Mouse (Mus musculus) intestine, embryonic 14.5 days (tissue): ENCODE measurements around the gene Hspg2. TPM values are rescaled to one million over a fixed set of nuclear protein-coding genes. Genes with fewer than 3 reads are reported as not detected.
"Not testable (repeated sequence)": the region's sequence is repeated elsewhere in the genome, so short reads cannot be mapped to it uniquely, and the experiment has no call there.

Source experiments
- ATAC-seq: fragments of 200-750 bp; cut with Nextera tagmentation; replicated peaks from 2 replicates; pipeline ENCODE4 v1.8.0; 2017; ENCODE audit warnings: low read depth, moderate number of reproducible peaks, moderate TSS enrichment, moderate library complexity; ENCODE audit not compliant: low FRiP score, low TSS enrichment
- DNase-seq: peaks from one replicate; pipeline ENCODE4 v3.0.0-alpha.2; 2018; ENCODE audit warnings: low spot score
- H3K27ac ChIP-seq: fragments of 300-500 bp; sonication (generic); 2 replicates; pipeline ENCODE4 v1.5.1; 2014; ENCODE audit warnings: low read depth, mild to moderate bottlenecking, control low read depth
- H3K27me3 ChIP-seq: fragments of 300-500 bp; sonication (generic); replicated peaks from 2 replicates; pipeline ENCODE4 v1.6.1; 2014; ENCODE audit warnings: low read length, control low read depth; ENCODE audit not compliant: control insufficient read depth, insufficient read depth
- H3K36me3 ChIP-seq: fragments of 300-500 bp; sonication (generic); 2 replicates; pipeline ENCODE4 v1.6.1; 2014; ENCODE audit warnings: low read length, control low read depth; ENCODE audit not compliant: control insufficient read depth, insufficient read depth
- H3K4me1 ChIP-seq: fragments of 300-500 bp; sonication (generic); replicated peaks from 2 replicates; pipeline ENCODE4 v1.6.1; 2014; ENCODE audit warnings: low read length, control low read depth, mixed read lengths; ENCODE audit not compliant: control insufficient read depth, insufficient read depth
- H3K4me2 ChIP-seq: fragments of 300-500 bp; sonication (generic); 2 replicates; pipeline ENCODE4 v1.6.1; 2014; ENCODE audit warnings: low read length
- H3K4me3 ChIP-seq: fragments of 300-500 bp; sonication (generic); 2 replicates; pipeline ENCODE4 v1.5.1; 2014; ENCODE audit warnings: low read depth, low read length, control low read depth, mixed read lengths
- H3K9ac ChIP-seq: fragments of 300-500 bp; sonication (generic); 2 replicates; pipeline ENCODE4 v1.6.1; 2014; ENCODE audit warnings: mild to moderate bottlenecking, low read length
- H3K9me3 ChIP-seq: fragments of 300-500 bp; sonication (generic); 2 replicates; pipeline ENCODE4 v1.6.1; 2016; ENCODE audit warnings: low read length, control low read depth; ENCODE audit not compliant: control insufficient read depth
- WGBS: fragments of 180-500 bp; shearing (Covaris S2); extraction: QIAGEN DNeasy Blood & Tissue Kit; methylation state at CpG from one replicate; pipeline ENCODE4 v1.1.7; 2014; 5-methylcytosine and 5-hydroxymethylcytosine counted together
- polyA plus RNA-seq: library from polyadenylated mRNA; unstranded; fragments of >200 nt; fragmentation: Nextera tagmentation; extraction: Ambion mirVana; gene quantifications from 2 replicates; pipeline ENCODE4 v1.2.1, GENCODE M21; 2014

Hspg2 gene
- polyA plus RNA-seq, 1 experiment from 2014 or later = 49.8 TPM

GRCm38 (mm10) chr4:137574469-137574868 lies 105.9 kb downstream of the Hspg2 start, which contains the start of gene Ldlrad2:
Gene Ldlrad2 (minus strand): TSS chr4:137574569.
- 87% methylated on average over 10 of the region's 10 CpGs for WGBS
- peaks cover 14% of the 10 kb centered on the region for H3K36me3 ChIP-seq
- ATAC-seq (no peak), DNase-seq (no peak)
- no peak within 1 kb of the TSS for H3K4me2 ChIP-seq
- H3K27me3 ChIP-seq = peaks cover 4% of the 10 kb centered on the region; the same call in 1 of the 2 replicates
- no peak within 1 kb of the TSS for H3K9ac ChIP-seq
- no peak within 1 kb of the TSS for H3K4me3 ChIP-seq
- H3K4me1 ChIP-seq = no peaks in the 10 kb centered on the region
- H3K9me3 ChIP-seq = no peaks in the 10 kb centered on the region
- no peak within 1 kb of the TSS for H3K27ac ChIP-seq

GRCm38 (mm10) chr4:137577486-137577885 lies 108.9 kb downstream of the Hspg2 start:
- 98% methylated on average over 12 of the region's 12 CpGs for WGBS
- Histone ChIP-seq H3K4me1 (peaks cover 6% of the 10 kb centered on the region; the same call in 1 of the 2 replicates), H3K27me3 (peaks cover 4% of the 10 kb centered on the region; the same call in 1 of the 2 replicates), H3K36me3 (no peaks in the 10 kb centered on the region), H3K9ac (no peak overlapping the region), H3K27ac (no peak overlapping the region), H3K9me3 (no peaks in the 10 kb centered on the region), H3K4me3 (no peak overlapping the region), H3K4me2 (no peak overlapping the region)
- ATAC-seq = no peak
- peak; percentile 53 for DNase-seq

- WGBS = 4% methylated on average over 39 of the region's 39 CpGs
- H3K4me2 ChIP-seq = peak overlapping the region; percentile 64
- DNase-seq (peak; percentile 78), ATAC-seq (peak; percentile 34; the same call in 1 of the 2 replicates)
- H3K27me3 ChIP-seq = peaks cover 4% of the 10 kb centered on the region; the same call in 1 of the 2 replicates
- H3K36me3 ChIP-seq = no peaks in the 10 kb centered on the region
- peaks cover 6% of the 10 kb centered on the region; the same call in 1 of the 2 replicates for H3K4me1 ChIP-seq
- H3K27ac ChIP-seq = no peak overlapping the region
- no peaks in the 10 kb centered on the region for H3K9me3 ChIP-seq
- H3K4me3 ChIP-seq = peak overlapping the region; percentile 29
- H3K9ac ChIP-seq = 0 out of 2 replicates have a peak overlapping the region, but pooled peaks have one; percentile 11
These were observed 109.7 kb downstream of the Hspg2 start for GRCm38 (mm10) chr4:137578181-137578845.

- H3K27ac ChIP-seq = no peak overlapping the region
- no peaks in the 10 kb centered on the region for H3K36me3 ChIP-seq
- peaks cover 6% of the 10 kb centered on the region; the same call in 1 of the 2 replicates for H3K4me1 ChIP-seq
- H3K27me3 ChIP-seq = peaks cover 4% of the 10 kb centered on the region; the same call in 1 of the 2 replicates
- ATAC-seq (no peak), DNase-seq (no peak)
- no peaks in the 10 kb centered on the region for H3K9me3 ChIP-seq
- H3K4me3 ChIP-seq = no peak overlapping the region
- no peak overlapping the region; the same call in 1 of the 2 replicates for H3K9ac ChIP-seq
- H3K4me2 ChIP-seq = no peak overlapping the region
- 50% methylated on average over 4 of the region's 4 CpGs for WGBS
These were observed 111.2 kb downstream of the Hspg2 start for GRCm38 (mm10) chr4:137579789-137580188.

- H3K9me3 ChIP-seq = no peaks in the 10 kb centered on the region
- ATAC-seq (no peak), DNase-seq (no peak)
- 85% methylated on average over 2 of the region's 2 CpGs for WGBS
- H3K36me3 ChIP-seq = no peaks in the 10 kb centered on the region
- no peak overlapping the region for H3K4me2 ChIP-seq
- no peak overlapping the region for H3K9ac ChIP-seq
- H3K27me3 ChIP-seq = peaks cover 4% of the 10 kb centered on the region; the same call in 1 of the 2 replicates
- peaks cover 6% of the 10 kb centered on the region; the same call in 1 of the 2 replicates for H3K4me1 ChIP-seq
- no peak overlapping the region for H3K27ac ChIP-seq
- no peak overlapping the region for H3K4me3 ChIP-seq
These were observed 111.7 kb downstream of the Hspg2 start for GRCm38 (mm10) chr4:137580299-137580698.

- Histone ChIP-seq H3K36me3 (no peaks in the 10 kb centered on the region), H3K4me1 (peaks cover 6% of the 10 kb centered on the region; the same call in 1 of the 2 replicates), H3K27ac (no peak overlapping the region), H3K4me3 (no peak overlapping the region), H3K9ac (no peak overlapping the region), H3K9me3 (no peaks in the 10 kb centered on the region), H3K4me2 (no peak overlapping the region), H3K27me3 (peaks cover 4% of the 10 kb centered on the region; the same call in 1 of the 2 replicates)
- peak; percentile 65 for DNase-seq
- 32% methylated on average over 3 of the region's 3 CpGs for WGBS
- ATAC-seq = no peak
These were observed 113.2 kb downstream of the Hspg2 start for GRCm38 (mm10) chr4:137581815-137582214.

- WGBS = 83% methylated on average over 2 of the region's 3 CpGs
- not testable (repeated sequence) for H3K27me3 ChIP-seq
These were observed 120.5 kb downstream of the Hspg2 start for GRCm38 (mm10) chr4:137589095-137589494.

GRCm38 (mm10) chr4:137589586-137589985 lies 121.0 kb downstream of the Hspg2 start:
- Histone ChIP-seq H3K4me1 (no peaks in the 10 kb centered on the region), H3K27me3 (no peaks in the 10 kb centered on the region), H3K9me3 (no peaks in the 10 kb centered on the region), H3K36me3 (no peaks in the 10 kb centered on the region), H3K4me2 (no peak overlapping the region), H3K4me3 (no peak overlapping the region), H3K9ac (no peak overlapping the region), H3K27ac (no peak overlapping the region)
- ATAC-seq (no peak), DNase-seq (no peak)
- WGBS = 85% methylated on average over 3 of the region's 3 CpGs

More at GRCm38 (mm10) chr4:137589095-137589494, 120.5 kb downstream of the Hspg2 start:
- H3K9me3 ChIP-seq, H3K36me3 ChIP-seq, H3K4me3 ChIP-seq, DNase-seq, H3K4me1 ChIP-seq, ATAC-seq, H3K27ac ChIP-seq, H3K9ac ChIP-seq, H3K4me2 ChIP-seq: not testable (repeated sequence)
